Mouse (Mus musculus) limb, embryonic 13.5 days (tissue): ENCODE results near the gene Khdrbs1. TPM values are rescaled to one million over a fixed set of nuclear protein-coding genes. Genes with fewer than 3 reads are reported as not detected.

Source experiments
- ATAC-seq: fragments of 200-750 bp; cut with Nextera tagmentation; 2 replicates; pipeline ENCODE4 v1.8.0; 2017; ENCODE audit warnings: low read depth, moderate number of reproducible peaks, moderate TSS enrichment; ENCODE audit not compliant: low FRiP score
- H3K27ac ChIP-seq: fragments of 300-500 bp; sonication (generic); 2 replicates; pipeline ENCODE4 v1.5.1; 2015; ENCODE audit warnings: inconsistent platforms, mild to moderate bottlenecking, moderate library complexity
- H3K27me3 ChIP-seq: fragments of 300-500 bp; sonication (generic); 2 replicates; pipeline ENCODE4 v1.6.1; 2015; ENCODE audit warnings: mild to moderate bottlenecking, inconsistent platforms
- H3K36me3 ChIP-seq: fragments of 300-500 bp; sonication (generic); 2 replicates; pipeline ENCODE4 v1.6.1; 2015; ENCODE audit warnings: inconsistent platforms, mild to moderate bottlenecking, moderate library complexity
- H3K4me1 ChIP-seq: fragments of 300-500 bp; sonication (generic); 2 replicates; pipeline ENCODE4 v1.6.1; 2015; ENCODE audit warnings: inconsistent platforms
- H3K4me2 ChIP-seq: fragments of 300-500 bp; sonication (generic); replicated peaks from 2 replicates; pipeline ENCODE4 v1.6.1; 2015; ENCODE audit warnings: inconsistent platforms, mild to moderate bottlenecking, moderate library complexity
- H3K4me3 ChIP-seq: fragments of 300-500 bp; sonication (generic); 2 replicates; pipeline ENCODE4 v1.5.1; 2015; ENCODE audit warnings: moderate library complexity, mild to moderate bottlenecking, inconsistent platforms
- H3K9ac ChIP-seq: fragments of 300-500 bp; sonication (generic); 2 replicates; pipeline ENCODE4 v1.6.1; 2015; ENCODE audit warnings: mild to moderate bottlenecking, inconsistent platforms
- H3K9me3 ChIP-seq: fragments of 300-500 bp; sonication (generic); 2 replicates; pipeline ENCODE4 v1.6.1; 2016; ENCODE audit warnings: inconsistent platforms
- WGBS: fragments of 180-500 bp; shearing (Covaris S2); methylation state at CpG from one replicate; pipeline ENCODE4 v1.1.7; 2015; 5-methylcytosine and 5-hydroxymethylcytosine counted together
- microRNA-seq: library from miRNA; unstranded; fragments of <30 nt; microRNA quantifications from one replicate; pipeline ENCODE4, GENCODE M21; 2016
- polyA plus RNA-seq: library from polyadenylated mRNA; unstranded; fragments of >200 nt; fragmentation: Nextera tagmentation; extraction: Ambion mirVana; gene quantifications from 2 replicates; pipeline ENCODE4 v1.2.1, GENCODE M21; 2015

Khdrbs1 gene
- polyA plus RNA-seq, 1 experiment from 2014 or later = 145 TPM

- Histone ChIP-seq H3K9ac (no peak overlapping the region), H3K4me1 (peaks cover 9% of the 10 kb centered on the region; the same call in 1 of the 2 replicates), H3K36me3 (peaks cover 71% of the 10 kb centered on the region), H3K4me2 (no peak overlapping the region), H3K27me3 (no peaks in the 10 kb centered on the region), H3K9me3 (no peaks in the 10 kb centered on the region), H3K27ac (no peak overlapping the region; the same call in 1 of the 2 replicates), H3K4me3 (no peak overlapping the region)
- 73% methylated on average over 3 of the region's 3 CpGs for WGBS
- no peak for ATAC-seq
Measured at GRCm38 (mm10) chr4:129661584-129661983, 80.5 kb downstream of the Khdrbs1 start.

GRCm38 (mm10) chr4:129654770-129655169 is 87.3 kb downstream of the Khdrbs1 start:
- Histone ChIP-seq H3K27ac (no peak overlapping the region), H3K4me1 (no peaks in the 10 kb centered on the region), H3K4me3 (no peak overlapping the region), H3K9ac (no peak overlapping the region), H3K9me3 (no peaks in the 10 kb centered on the region), H3K4me2 (no peak overlapping the region), H3K27me3 (no peaks in the 10 kb centered on the region), H3K36me3 (peaks cover 97% of the 10 kb centered on the region)
- WGBS = 94% methylated on average over 14 of the region's 14 CpGs
- no peak for ATAC-seq

Small RNAs within 50 kb of the gene (microRNA-seq; reads per million reads assigned to microRNA genes)
- gene Gm28017 = not detected
- 1.0 reads per million for gene Mir7016

Other genes starting within 250 kb of the Khdrbs1 start
- 957 and 1,008 TPM in 2 replicates for gene Marcksl1, start 228.7 kb downstream of the Khdrbs1 start, polyA plus RNA-seq
- gene Hdac1, start 199.6 kb downstream of the Khdrbs1 start, polyA plus RNA-seq = 244 and 251 TPM in 2 replicates
- 11.1 and 12.1 TPM in 2 replicates for gene Lck, start 168.7 kb downstream of the Khdrbs1 start, polyA plus RNA-seq
- 4.5 and 5.1 TPM in 2 replicates for gene Fam167b, start 163.8 kb downstream of the Khdrbs1 start, polyA plus RNA-seq
- gene Eif3i, start 141.7 kb downstream of the Khdrbs1 start, polyA plus RNA-seq = 285 and 288 TPM in 2 replicates
- 211 and 218 TPM in 2 replicates for gene Tmem234, start 141.6 kb downstream of the Khdrbs1 start, polyA plus RNA-seq
- gene Dcdc2b, start 128.0 kb downstream of the Khdrbs1 start, polyA plus RNA-seq = 1.7 and 2.3 TPM in 2 replicates
- 28.6 and 30.2 TPM in 2 replicates for gene Iqcc, start 123.2 kb downstream of the Khdrbs1 start, polyA plus RNA-seq
- 48.5 and 51.7 TPM in 2 replicates for gene Ccdc28b, start 118.4 kb downstream of the Khdrbs1 start, polyA plus RNA-seq
- gene Txlna, start 101.2 kb downstream of the Khdrbs1 start, polyA plus RNA-seq = 97.5 and 102 TPM in 2 replicates
- 15.0 and 17.4 TPM in 2 replicates for gene Kpna6, start 69.5 kb downstream of the Khdrbs1 start, polyA plus RNA-seq
- 14.4 and 16.1 TPM in 2 replicates for gene Tmem39b, start 45.5 kb downstream of the Khdrbs1 start, polyA plus RNA-seq
- 370 and 392 TPM in 2 replicates for gene Ptp4a2, start 68.9 kb upstream of the Khdrbs1 start, polyA plus RNA-seq
- gene Spocd1, start 186.9 kb upstream of the Khdrbs1 start, polyA plus RNA-seq = 0.06 TPM in 2 replicates
- 4.0 and 4.8 TPM in 2 replicates for gene Adgrb2, start 242.6 kb upstream of the Khdrbs1 start, polyA plus RNA-seq